Mouse (Mus musculus) kidney, adult 2 months (tissue): ENCODE measurements around the gene Zfp655.

ENCODE experiments used
- CTCF ChIP-seq: fragments of 200-500 bp; conservative IDR thresholded peaks from 2 replicates; pipeline ENCODE4 v1.5.1; 2011; ENCODE audit warnings: low read depth, mild to moderate bottlenecking, control low read depth, low read length, moderate library complexity, mixed read lengths; ENCODE audit not compliant: insufficient read depth, insufficient read length
- POLR2A ChIP-seq: fragments of 200-500 bp; IDR thresholded peaks from one replicate; pipeline ENCODE4 v1.6.1; 2011; ENCODE audit warnings: low read depth, low read length, control low read depth

GRCm38 (mm10) chr5:145230641-145231040, 874 bp upstream of the Zfp655 start:
- TF ChIP-seq CTCF: no peak
- no peak for TF ChIP-seq POLR2A
